Mouse (Mus musculus) spleen, adult 2 months (tissue): ENCODE measurements around the gene Ppil4. TPM values are rescaled to one million over a fixed set of nuclear protein-coding genes. Genes with fewer than 3 reads are reported as not detected.

Experiments
- DNase-seq, 2 experiments: peaks; one replicate each; pipeline versions ENCODE4 v3.0.0 to v3.0.0-alpha.2; 2012 to 2021; ENCODE audit warnings: low spot score in 2 of 2, low read depth in 1 of 2
- H3K27ac ChIP-seq: fragments of 200-500 bp; 2 replicates; pipeline ENCODE4 v1.5.1; 2012; ENCODE audit warnings: low read length, inconsistent platforms; ENCODE audit not compliant: insufficient read depth
- H3K27me3 ChIP-seq: fragments of 200-500 bp; 2 replicates; pipeline ENCODE4 v1.6.1; 2012; ENCODE audit warnings: mild to moderate bottlenecking, moderate library complexity, low read length, inconsistent platforms; ENCODE audit not compliant: control insufficient read depth, insufficient read depth
- H3K36me3 ChIP-seq: fragments of 200-500 bp; 2 replicates; pipeline ENCODE4 v1.6.1; 2012; ENCODE audit warnings: mild to moderate bottlenecking, low read length, inconsistent platforms; ENCODE audit not compliant: control insufficient read depth, insufficient read depth
- H3K4me1 ChIP-seq: fragments of 200-500 bp; 2 replicates; pipeline ENCODE4 v1.6.1; 2011; ENCODE audit warnings: inconsistent platforms; ENCODE audit not compliant: control insufficient read depth, insufficient read depth, insufficient read length
- H3K4me3 ChIP-seq: fragments of 200-500 bp; 2 replicates; pipeline ENCODE4 v1.5.1; 2011; ENCODE audit warnings: mild to moderate bottlenecking, inconsistent platforms; ENCODE audit not compliant: insufficient read depth, insufficient read length; ENCODE audit errors: extremely low read depth
- CTCF ChIP-seq: fragments of 200-500 bp; IDR thresholded peaks from 2 replicates; pipeline ENCODE4 v1.5.1; 2011; ENCODE audit warnings: mild to moderate bottlenecking, inconsistent platforms; ENCODE audit not compliant: insufficient read depth, insufficient read length, insufficient replicate concordance; ENCODE audit errors: extremely low read depth
- POLR2A ChIP-seq: fragments of 200-500 bp; IDR thresholded peaks from 2 replicates; pipeline ENCODE4 v1.6.1; 2011; ENCODE audit warnings: low read depth, low read length, inconsistent platforms
- WGBS: fragments of 180-500 bp; shearing (Covaris S2); methylation state at CpG from one replicate; pipeline ENCODE4 v1.1.7; 2018; 5-methylcytosine and 5-hydroxymethylcytosine counted together
- polyA plus RNA-seq: library from polyadenylated mRNA; depleted of rRNA; stranded (reverse); fragments of >200 nt; gene quantifications from 2 replicates; pipeline ENCODE4 v1.2.3, GENCODE M21; 2012

Gene Ppil4
- polyA plus RNA-seq, 1 experiment: 6.2 TPM

GRCm38 (mm10) chr10:7833377-7834165 lies 40.9 kb downstream of the Ppil4 start:
- DNase-seq: peak; percentile 44 to 60
- H3K4me3 ChIP-seq: peak overlapping the region; percentile 67
- 42% methylated on average over 9 of the region's 9 CpGs for WGBS
- H3K4me1 ChIP-seq: peaks cover 33% of the 10 kb centered on the region; the same call in 1 of the 2 replicates
- H3K27ac ChIP-seq: peak overlapping the region; percentile 95
- TF ChIP-seq CTCF: peak; percentile 18; the same call in 1 of the 2 replicates
- TF ChIP-seq POLR2A: peak; percentile 7; the same call in 1 of the 2 replicates
- peaks cover 4% of the 10 kb centered on the region; the same call in 1 of the 2 replicates for H3K36me3 ChIP-seq
- H3K27me3 ChIP-seq: no peaks in the 10 kb centered on the region

- Histone ChIP-seq H3K36me3 (peaks cover 5% of the 10 kb centered on the region; the same call in 1 of the 2 replicates), H3K27ac (peak overlapping the region; percentile 95), H3K4me3 (peak overlapping the region; percentile 54), H3K27me3 (no peaks in the 10 kb centered on the region), H3K4me1 (peaks cover 41% of the 10 kb centered on the region; the same call in 1 of the 2 replicates)
- no peak for TF ChIP-seq POLR2A
- no peak for TF ChIP-seq CTCF
- DNase-seq: peak; percentile 42 to 69
- 15% methylated on average over 10 of the region's 10 CpGs for WGBS
Observed at GRCm38 (mm10) chr10:7834671-7835225, 42.1 kb downstream of the Ppil4 start.

GRCm38 (mm10) chr10:7836902-7837301 lies 44.2 kb downstream of the Ppil4 start:
- no peak for TF ChIP-seq CTCF
- TF ChIP-seq POLR2A: no peak
- peaks cover 48% of the 10 kb centered on the region; the same call in 1 of the 2 replicates for H3K4me1 ChIP-seq
- DNase-seq: no peak
- 85% methylated on average over 2 of the region's 2 CpGs for WGBS
- H3K4me3 ChIP-seq: no peak overlapping the region
- no peak overlapping the region for H3K27ac ChIP-seq
- peaks cover 8% of the 10 kb centered on the region for H3K36me3 ChIP-seq
- no peaks in the 10 kb centered on the region for H3K27me3 ChIP-seq

- 93% methylated on average over 8 of the region's 8 CpGs for WGBS
- Histone ChIP-seq H3K4me3 (no peak overlapping the region), H3K27ac (no peak overlapping the region), H3K27me3 (no peaks in the 10 kb centered on the region), H3K36me3 (peaks cover 9% of the 10 kb centered on the region), H3K4me1 (peaks cover 52% of the 10 kb centered on the region; the same call in 1 of the 2 replicates)
- DNase-seq: no peak
- no peak for TF ChIP-seq POLR2A
- TF ChIP-seq CTCF: no peak
Observed at GRCm38 (mm10) chr10:7837446-7837845, 44.8 kb downstream of the Ppil4 start.

GRCm38 (mm10) chr10:7838036-7838435 lies 45.3 kb downstream of the Ppil4 start:
- WGBS: 89% methylated on average over 8 of the region's 8 CpGs
- no peak for DNase-seq
- Histone ChIP-seq H3K27me3 (no peaks in the 10 kb centered on the region), H3K4me1 (peaks cover 57% of the 10 kb centered on the region), H3K36me3 (peaks cover 11% of the 10 kb centered on the region), H3K27ac (peak overlapping the region; percentile 12; the same call in 1 of the 2 replicates), H3K4me3 (no peak overlapping the region)
- TF ChIP-seq CTCF (no peak), POLR2A (no peak)

GRCm38 (mm10) chr10:7838874-7839421 lies 46.3 kb downstream of the Ppil4 start:
- Histone ChIP-seq H3K36me3 (peaks cover 11% of the 10 kb centered on the region), H3K4me1 (peaks cover 56% of the 10 kb centered on the region)

More at GRCm38 (mm10) chr10:7838874-7839421, 46.3 kb downstream of the Ppil4 start:
- WGBS: 61% methylated on average over 5 of the region's 5 CpGs
- Histone ChIP-seq H3K4me3 (no peak overlapping the region), H3K27ac (peak overlapping the region; percentile 91), H3K27me3 (no peaks in the 10 kb centered on the region)
- TF ChIP-seq POLR2A (no peak), CTCF (no peak)
- no peak for DNase-seq
